Mouse (Mus musculus) gastrocnemius, postnatal 4 days (tissue): Measurements from ENCODE around the gene Kat14. TPM values are rescaled to one million over a fixed set of nuclear protein-coding genes. Genes with fewer than 3 reads are reported as not detected.

Experiments
- DNase-seq, 2 experiments: peaks; one replicate each; pipeline ENCODE4 v3.0.0; 2021 to 2022; ENCODE audit warnings: low spot score in 2 of 2, mixed read lengths in 2 of 2
- total RNA-seq, 2 experiments: library from RNA; stranded (reverse); gene quantifications; 2 replicates each; pipeline ENCODE4 v1.2.3; 2021

Gene Kat14
- total RNA-seq, 2 experiments from 2014 or later, result 33.1 to 37.6 TPM

DNA sequence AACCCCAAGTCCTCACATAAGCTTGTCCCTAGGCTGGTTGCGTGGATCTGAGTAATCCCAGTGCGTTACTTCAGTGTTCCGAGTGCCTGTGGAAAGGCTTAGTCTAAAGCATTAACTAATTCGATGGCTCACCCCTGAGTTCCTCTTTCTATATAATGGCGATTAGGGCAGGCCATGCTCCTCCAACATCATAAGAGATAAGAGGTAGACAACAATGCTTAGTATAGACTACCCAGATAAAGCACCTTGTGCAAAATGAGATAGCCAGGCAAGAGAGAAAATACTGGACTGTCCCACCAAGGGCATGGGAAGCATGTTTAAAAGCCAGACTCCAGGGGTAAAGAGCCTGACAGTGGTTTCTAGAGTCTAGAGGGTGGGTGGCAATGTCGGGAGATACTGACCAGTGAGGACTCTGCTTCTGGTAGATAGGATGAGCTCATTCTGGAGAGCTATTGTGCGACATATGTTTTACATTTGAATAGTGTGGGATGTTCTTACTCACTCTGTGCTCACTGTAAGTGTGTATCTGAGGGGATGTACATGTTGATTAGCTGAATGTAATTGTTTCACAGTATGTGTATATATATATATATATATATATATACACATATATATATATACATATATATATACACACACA lies 77.7 kb downstream of the Kat14 start:
- no peak for DNase-seq

GRCm38 (mm10) chr2:144450378-144450777 lies 81.6 kb downstream of the Kat14 start:
- no peak for DNase-seq

DNA sequence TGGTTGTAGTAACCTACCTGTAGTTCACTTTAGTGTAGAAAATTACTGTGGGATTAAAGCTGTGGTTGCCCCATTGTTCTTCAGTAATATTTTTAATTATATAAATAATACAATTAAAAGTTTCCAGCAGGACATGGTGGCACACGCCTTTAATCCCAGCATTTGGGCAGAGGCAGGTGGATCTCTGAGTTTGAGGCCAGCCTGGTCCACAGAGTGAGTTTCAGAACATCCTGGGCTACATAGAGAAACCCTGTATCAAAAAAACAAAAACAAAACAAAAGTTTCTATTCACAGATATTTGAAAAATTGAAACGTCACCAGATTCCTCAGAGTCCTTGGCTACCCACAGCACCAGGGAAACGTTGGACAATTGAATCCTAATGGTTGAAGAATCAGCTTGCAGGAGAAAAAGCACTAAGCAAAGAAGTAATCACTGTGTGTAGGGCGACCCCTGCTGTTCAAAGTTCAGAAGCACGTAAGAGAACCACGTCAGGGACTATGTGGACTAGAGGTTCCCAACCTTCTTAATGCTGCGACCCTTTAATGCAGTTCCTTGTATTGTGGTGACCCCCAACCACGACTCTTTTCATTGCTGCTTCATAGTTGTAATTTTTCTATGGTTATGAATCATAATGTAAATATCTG lies 83.7 kb downstream of the Kat14 start:
- peak; percentile 49 to 70 for DNase-seq

Other genes with a start within 250 kb of the Kat14 start
- 1 to 10 TPM; 6.3 to 6.6 TPM for gene Mgme1, start 98.3 kb upstream of the Kat14 start, total RNA-seq
- 10 to 100 TPM; 92.2 to 94.5 TPM for gene Snx5, start 98.1 kb upstream of the Kat14 start, total RNA-seq
- not detected for gene Ovol2, start 36.8 kb upstream of the Kat14 start, total RNA-seq
- 10 to 100 TPM in 1 of 2 experiments, 1 to 10 TPM in 1; 8.0 to 11.7 TPM for gene Pet117, start within 50 bp of the Kat14 start, total RNA-seq
- gene Dzank1, start 158.4 kb downstream of the Kat14 start, total RNA-seq, result 1 to 10 TPM in 1 of 2 experiments, under 1 TPM in 1; 0.70 to 2.1 TPM
- gene Polr3f, start 158.7 kb downstream of the Kat14 start, total RNA-seq, result 10 to 100 TPM; 18.2 to 20.8 TPM
- 10 to 100 TPM; 14.2 to 15.0 TPM for gene Rbbp9, start 181.9 kb downstream of the Kat14 start, total RNA-seq
- gene Sec23b, start 187.2 kb downstream of the Kat14 start, total RNA-seq, result 10 to 100 TPM; 24.3 to 31.2 TPM
- 10 to 100 TPM; 32.0 to 36.5 TPM for gene Smim26, start 225.1 kb downstream of the Kat14 start, total RNA-seq
- 10 to 100 TPM; 11.9 to 12.9 TPM for gene Dtd1, start 230.9 kb downstream of the Kat14 start, total RNA-seq